Mouse (Mus musculus) brain, adult 2 months (tissue): ENCODE results near the gene Col26a1.
"Not testable (repeated sequence)": the region's sequence is repeated elsewhere in the genome, so short reads cannot be mapped to it uniquely, and the experiment has no call there.

Experiments
- DNase-seq: peaks from one replicate; pipeline ENCODE4 v3.0.0; 2011; ENCODE audit warnings: low read depth, low spot score

Col26a1 gene

DNA sequence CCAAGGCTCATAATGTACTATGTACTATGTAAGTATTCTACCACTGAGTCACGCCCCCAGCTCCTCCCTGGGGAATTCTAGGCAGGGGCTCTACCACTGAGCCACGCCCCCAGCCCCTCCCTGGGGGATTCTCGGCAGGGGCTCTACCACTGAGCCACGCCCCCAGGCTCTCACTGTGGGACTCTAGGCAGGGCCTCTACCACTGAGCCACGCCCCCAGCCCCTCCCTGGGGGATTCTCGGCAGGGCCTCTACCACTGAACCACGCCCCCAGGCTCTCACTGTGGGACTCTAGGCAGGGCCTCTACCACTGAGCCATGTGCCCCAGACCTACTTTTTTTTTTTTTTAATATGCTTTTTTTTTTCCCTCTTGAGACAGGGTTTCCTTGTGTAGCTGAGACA, 129.8 kb downstream of the Col26a1 start:
- not testable (repeated sequence) for DNase-seq

DNA sequence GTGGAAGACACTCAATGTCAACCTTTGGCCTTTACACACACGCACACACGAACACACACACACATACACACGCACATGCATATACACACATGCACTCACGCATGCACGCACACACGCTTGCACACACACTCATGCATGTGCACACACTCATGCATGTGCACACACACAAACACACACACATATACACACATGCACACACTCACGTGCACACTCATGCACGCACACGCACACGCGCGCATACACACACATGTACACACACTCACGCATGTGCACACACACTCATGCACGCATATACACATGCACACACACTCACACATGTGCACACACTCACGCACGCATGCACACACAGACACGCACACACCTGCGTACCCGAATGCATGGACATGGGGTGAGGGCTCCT, 130.9 kb downstream of the Col26a1 start:
- no peak for DNase-seq

GRCm38 (mm10) chr5:136746596-136746995, 136.4 kb downstream of the Col26a1 start:
- no peak for DNase-seq

- DNase-seq: no peak
Observed at GRCm38 (mm10) chr5:136738918-136739317, 144.1 kb downstream of the Col26a1 start.

DNA sequence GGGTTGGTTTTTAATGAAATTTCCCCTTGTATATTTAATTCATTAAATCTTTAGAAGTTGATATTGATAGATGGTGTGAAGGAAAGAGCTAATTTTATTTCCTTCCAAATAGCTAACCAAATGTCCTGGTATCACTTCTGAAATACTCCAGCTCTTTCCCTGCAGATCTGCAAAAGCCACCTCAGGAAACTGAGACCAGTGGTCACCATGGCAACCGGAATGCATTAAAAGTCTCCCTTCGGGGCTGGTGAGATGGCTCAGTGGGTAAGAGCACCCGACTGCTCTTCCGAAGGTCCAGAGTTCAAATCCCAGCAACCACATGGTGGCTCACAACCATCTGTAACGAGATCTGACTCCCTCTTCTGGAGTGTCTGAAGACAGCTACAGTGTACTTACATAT, 156.7 kb downstream of the Col26a1 start:
- peak; percentile 23 for DNase-seq

GRCm38 (mm10) chr5:136721596-136721995, 161.4 kb downstream of the Col26a1 start:
- peak; percentile 42 for DNase-seq

DNA sequence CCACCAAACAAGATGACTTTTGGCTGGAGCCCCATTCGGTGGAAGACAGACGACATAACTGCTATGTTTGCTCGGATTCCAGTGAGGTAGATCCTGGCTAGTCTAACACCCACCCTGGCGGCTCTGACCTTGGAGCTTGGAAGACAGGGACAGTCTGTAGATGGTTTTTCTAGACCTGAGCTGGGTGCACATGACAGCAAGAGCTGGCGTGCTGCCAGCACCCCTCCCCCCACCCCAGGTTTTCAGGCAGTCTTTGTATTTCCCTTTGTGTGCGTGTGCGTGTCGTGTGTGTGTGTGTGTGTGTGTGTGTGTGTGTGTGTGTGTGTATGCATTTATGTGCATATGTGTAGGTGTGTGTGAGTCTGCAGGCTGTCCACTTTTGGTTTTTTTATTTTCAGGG, 164.4 kb downstream of the Col26a1 start:
- no peak for DNase-seq

DNA sequence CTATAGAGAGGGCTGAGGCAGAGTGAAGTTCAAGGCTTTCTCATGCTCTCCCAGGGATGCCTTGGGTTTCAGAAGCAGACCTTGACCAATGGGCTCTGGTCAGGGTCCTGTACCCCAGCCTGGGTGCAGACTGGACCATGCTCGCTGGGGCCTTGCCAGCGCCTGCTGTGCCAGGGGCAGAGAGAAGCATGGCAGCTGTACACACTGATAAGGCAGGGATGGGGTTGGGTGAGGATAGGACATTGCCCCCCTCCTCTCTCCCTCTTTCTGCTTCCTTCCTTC, 165.5 kb downstream of the Col26a1 start:
- no peak for DNase-seq

DNA sequence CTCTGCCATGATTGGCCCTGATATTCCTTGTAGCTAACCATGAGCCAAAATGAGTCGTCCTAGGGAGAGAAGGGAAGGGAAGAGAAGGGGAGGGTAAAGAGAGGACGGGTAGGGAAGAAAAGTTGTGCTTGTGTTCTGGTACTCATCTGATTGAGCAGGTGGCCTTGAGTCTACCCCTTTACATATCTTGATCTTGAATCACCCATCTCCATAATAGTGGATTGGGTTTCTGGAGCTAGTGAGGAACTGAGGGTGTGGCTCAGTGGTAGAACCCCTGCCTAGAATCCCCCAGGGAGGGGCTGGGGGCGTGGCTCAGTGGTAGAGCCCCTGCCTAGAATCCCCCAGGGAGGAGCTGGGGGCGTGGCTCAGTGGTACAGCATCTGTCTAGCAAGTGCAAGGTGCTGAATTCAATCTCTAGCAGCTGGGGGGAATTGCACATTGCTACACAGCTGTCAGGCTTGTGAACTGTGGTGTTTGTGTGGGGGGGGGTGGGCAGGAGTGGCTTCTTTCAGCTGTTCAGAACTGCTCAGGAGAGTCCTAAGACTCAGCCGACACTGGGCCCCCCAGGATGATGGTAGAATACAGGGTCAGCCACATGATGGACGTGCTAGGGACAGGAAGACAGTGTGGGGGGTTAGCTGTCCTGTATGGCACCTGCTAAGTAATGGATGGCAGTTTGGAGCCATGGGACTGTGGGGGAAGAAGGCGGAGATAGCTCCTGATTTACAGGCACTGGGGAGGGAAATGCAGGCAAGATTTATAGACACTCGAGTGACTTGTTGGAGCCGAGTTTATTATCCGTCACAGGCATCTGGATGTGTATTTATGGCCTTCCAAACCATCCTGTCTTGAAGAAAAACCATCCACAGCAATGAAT, 166.1 kb downstream of the Col26a1 start:
- DNase-seq: no peak

GRCm38 (mm10) chr5:136714879-136715278, 168.1 kb downstream of the Col26a1 start:
- peak; percentile 16 for DNase-seq

DNA sequence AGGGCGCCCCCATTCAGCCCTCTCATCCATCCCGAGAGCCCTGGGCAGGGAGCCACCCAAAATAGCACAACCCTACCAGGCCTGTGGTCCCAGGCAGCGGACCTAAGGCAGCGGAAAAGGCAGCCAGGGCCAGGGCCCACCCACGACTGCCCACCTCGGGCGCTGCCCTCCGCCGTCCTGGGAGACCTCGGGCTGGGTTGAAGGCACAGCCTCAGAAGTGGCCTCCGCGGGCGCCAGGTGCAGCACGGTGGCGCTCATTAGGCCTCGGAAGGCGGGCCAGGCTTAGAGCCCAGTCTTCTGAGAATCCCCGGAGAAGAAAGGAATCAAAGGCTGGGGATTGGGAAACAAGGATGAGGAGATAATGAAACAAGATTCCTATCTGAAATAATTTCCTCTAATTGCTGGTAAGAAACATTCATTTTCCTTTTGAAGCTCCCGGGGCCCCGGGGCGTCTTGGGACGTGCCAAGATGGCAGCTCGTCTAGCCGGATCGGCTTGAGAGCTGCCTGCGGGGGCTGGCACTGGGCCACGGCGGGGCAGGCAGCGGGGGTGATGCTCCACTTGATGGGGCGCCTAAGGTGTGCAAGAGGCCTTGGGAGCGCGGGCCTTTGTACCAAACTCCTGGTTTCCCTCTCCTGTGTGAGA, 168.7 kb downstream of the Col26a1 start:
- DNase-seq: peak; percentile 22

DNA sequence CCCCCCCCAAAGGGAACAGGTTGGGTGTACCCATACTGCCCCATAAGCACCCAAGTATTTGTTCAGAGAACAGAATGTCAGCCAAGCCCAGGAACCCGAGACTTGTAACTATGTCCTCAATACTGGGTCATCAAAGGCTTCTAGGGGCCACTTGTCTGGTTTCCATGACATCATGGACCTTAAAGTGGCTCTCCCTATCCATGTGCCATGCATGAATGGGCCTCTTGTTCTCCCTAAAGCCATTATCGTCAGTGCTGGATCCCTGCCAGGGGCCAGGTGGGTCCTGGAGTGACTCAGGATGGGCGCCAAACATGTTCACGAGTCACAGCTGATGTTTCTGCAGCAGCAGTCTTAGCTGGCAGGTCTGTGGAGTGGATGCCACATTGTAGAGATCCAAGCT, 172.3 kb downstream of the Col26a1 start:
- peak; percentile 6 for DNase-seq

- DNase-seq: no peak
Observed at GRCm38 (mm10) chr5:136708116-136708515, 174.9 kb downstream of the Col26a1 start.

DNA sequence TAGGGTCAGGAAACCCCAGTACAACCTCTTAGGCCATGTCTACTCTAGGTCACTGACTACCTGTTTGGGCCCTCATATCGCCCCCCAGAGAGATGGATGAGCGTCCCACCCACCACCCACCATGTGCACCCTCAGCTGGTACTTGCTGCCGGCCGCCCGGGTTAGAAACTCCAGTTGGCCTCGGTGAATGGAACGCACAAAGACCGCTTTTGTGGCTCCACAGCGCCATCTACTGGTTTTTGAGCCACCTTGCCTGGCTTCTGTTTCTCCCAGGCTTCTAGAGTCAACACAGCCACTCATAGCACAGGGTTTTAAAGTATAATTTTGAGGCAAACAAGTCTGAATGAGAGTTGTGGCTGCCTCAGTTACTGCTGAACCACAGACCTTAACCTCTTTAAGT, 176.2 kb downstream of the Col26a1 start:
- peak; percentile 78 for DNase-seq

- DNase-seq: no peak
Observed at GRCm38 (mm10) chr5:136705532-136705931, 177.5 kb downstream of the Col26a1 start.

DNA sequence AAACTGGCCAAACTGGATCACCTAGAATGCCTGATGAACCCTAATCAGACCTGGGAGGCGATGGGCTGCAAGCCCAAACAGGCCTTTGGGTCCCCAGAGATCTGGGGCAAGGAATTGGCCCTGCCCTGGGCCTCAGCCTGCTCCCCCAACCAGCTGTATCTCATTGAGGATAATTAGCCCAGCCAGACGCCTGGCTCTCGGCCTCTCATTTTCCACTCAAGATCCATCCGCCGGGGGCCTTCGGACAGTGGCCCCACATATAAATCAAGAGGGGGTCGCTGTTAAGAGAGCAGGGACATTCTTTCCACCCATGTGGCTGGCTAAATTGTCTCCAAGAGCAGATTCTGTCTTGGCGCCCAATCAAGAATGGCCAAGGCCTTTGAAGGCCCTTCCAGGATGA, 178.9 kb downstream of the Col26a1 start:
- no peak for DNase-seq

- peak; percentile 73 for DNase-seq
Observed at GRCm38 (mm10) chr5:136703751-136704150, 179.3 kb downstream of the Col26a1 start.

DNA sequence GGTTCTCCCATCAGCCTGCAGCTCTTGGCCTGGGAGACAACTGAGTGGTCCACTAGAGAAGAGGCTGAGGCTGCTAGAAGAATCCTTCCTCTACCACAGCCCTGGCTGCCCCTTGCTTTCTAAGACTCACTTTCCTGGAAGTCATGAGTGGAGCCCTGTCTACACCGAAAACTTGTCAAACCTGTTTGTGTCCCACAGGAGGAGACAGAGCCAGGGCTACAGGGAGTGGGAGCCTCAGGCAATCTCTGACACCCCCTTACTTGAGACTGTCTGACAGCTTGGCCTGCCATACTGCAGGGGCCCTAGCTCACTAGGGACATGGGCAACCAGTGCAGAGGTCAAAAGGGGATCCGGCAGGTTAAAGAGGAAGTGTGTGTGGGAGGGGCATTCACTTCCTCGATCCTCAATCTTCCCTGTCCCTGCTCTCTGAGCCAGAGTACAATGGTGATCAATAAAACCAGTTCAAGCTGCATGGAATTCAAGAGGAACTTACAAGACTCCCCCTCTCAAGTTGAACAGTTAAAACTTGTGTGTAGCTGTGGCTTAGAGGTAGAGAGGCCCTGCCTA, 180.8 kb downstream of the Col26a1 start:
- DNase-seq: no peak

DNA sequence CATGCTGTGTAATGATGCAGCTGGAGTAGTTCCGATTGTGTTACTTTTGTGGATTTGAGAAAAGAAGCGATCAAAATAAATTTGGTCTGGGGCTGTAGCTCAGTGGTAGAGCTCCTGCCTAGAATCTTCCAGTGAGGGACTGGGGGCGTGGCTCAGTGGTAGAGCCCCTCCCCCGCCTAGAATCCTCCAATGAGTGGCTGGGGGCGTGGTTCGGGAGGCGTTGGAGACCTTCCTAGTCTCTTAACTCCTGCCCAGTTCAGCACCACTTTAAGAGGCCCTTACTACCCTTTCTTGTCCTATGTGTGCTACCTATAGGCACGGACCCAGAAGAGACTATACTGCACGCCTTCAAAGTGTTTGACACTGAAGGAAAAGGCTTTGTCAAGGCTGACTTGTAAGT, 185.4 kb downstream of the Col26a1 start:
- DNase-seq: no peak

DNA sequence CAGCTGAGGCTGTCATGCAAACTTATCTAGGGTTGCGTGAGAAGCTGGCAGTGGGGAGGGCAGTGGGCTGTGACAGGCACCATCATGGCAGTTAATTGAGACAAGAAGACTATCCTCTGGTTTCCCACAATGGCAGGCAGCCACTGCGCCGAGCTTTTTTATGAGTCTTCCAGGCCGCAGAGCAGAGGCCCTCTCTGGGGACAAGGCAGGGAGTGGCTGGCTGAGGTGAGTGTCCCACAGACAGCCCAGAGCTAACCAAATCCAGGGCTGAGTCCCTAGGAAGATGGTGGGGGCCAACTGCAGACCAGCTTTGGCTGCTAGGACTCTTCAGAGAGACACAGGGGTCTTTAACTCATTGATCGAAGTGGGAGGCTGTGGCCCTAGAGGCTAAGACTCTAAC, 186.5 kb downstream of the Col26a1 start:
- no peak for DNase-seq

DNA sequence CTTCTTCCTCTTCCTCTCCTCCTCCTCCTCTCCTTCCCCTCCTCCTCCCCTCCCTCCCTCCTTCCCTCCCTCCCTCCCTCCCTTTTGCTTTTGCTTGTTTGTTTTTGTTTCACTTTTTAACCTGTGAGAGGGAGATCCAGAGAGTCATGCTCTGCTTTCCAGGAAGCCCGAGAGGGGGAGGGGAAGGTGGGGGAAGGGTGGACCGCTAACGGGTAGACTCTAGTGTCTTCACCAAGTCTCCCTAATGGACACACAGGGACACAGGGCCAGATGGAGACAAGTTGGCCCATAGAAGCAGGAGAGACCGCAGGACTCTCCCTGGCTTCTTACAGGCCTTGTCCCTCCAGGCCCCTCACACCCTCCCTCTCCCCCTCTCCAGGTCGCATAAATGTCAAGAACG, 188.0 kb downstream of the Col26a1 start:
- no peak for DNase-seq

DNA sequence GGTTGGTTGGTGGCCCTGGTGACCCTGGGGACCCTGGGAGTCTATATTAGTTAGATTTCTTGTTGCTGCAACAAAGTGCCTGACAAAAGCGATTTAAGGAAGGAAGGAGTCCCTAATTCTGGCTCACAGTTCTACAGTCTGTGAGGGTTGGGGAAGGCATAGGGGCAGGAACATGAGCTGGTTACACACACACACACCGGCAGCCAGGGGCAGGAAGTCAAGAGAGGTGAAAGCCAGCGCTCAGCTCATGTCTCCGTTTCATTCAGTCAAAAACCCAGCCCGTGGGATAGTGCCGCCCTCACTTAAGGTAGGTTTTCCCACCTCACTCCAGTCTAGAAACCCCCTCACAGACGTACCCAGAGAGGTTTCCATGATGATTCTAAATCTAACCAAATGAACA, 189.6 kb downstream of the Col26a1 start:
- DNase-seq: no peak

DNA sequence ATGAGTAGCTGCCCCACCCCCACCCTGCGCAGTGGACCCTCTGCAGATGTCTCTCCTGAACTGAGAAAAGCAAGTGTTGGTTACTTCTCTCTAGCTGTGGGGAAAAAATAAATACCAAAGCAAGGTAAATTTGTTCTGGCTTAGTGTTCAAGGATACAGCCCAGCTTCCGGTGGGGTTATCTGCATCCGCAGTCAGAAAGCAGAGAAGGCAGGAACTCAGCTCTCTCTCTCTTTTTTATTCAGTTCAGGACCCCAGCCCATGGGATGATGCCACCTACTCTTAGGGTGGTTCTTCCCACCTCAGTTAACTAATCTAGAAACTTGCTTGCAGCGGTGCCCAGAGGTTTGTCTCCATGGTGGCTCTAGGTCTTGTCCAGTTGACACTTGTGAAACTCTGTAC, 190.2 kb downstream of the Col26a1 start, which contains the start of gene Myl10:
Gene Myl10, plus strand, starts transcription at position 363 of the 400 bp plus-strand sequence.
- DNase-seq: no peak
